Mouse (Mus musculus) heart, adult 9 months (tissue): ENCODE results near the gene Dscam.

Source experiments
- DNase-seq, 2 experiments: peaks; one replicate each; pipeline ENCODE4 v3.0.0; 2022; ENCODE audit warnings: low spot score in 2 of 2

Dscam gene

GRCm38 (mm10) chr16:97170513-97171081 is at the start of gene Dscam:
Gene Dscam, minus strand, starts transcription at chr16:97170752.
- no peak for DNase-seq

GRCm38 (mm10) chr16:97219381-97219780 is 48.8 kb upstream of the Dscam start:
- DNase-seq, result no peak

GRCm38 (mm10) chr16:97209997-97210396 is 39.4 kb upstream of the Dscam start:
- DNase-seq, result no peak

GRCm38 (mm10) chr16:97208276-97208675 is 37.7 kb upstream of the Dscam start:
- DNase-seq, result no peak

GRCm38 (mm10) chr16:97204090-97204489 is 33.5 kb upstream of the Dscam start:
- DNase-seq, result no peak

GRCm38 (mm10) chr16:97203554-97203953 is 33.0 kb upstream of the Dscam start:
- DNase-seq, result no peak

GRCm38 (mm10) chr16:97194630-97195029 is 24.1 kb upstream of the Dscam start:
- DNase-seq, result no peak

GRCm38 (mm10) chr16:97194179-97194578 is 23.6 kb upstream of the Dscam start:
- no peak for DNase-seq

GRCm38 (mm10) chr16:97192296-97192695 is 21.7 kb upstream of the Dscam start:
- no peak for DNase-seq

GRCm38 (mm10) chr16:97190604-97191003 is 20.1 kb upstream of the Dscam start:
- DNase-seq, result no peak

GRCm38 (mm10) chr16:97171500-97171899 is 948 bp upstream of the Dscam start:
- DNase-seq, result no peak

GRCm38 (mm10) chr16:97169901-97170512 is 545 bp downstream of the Dscam start:
- DNase-seq, result no peak

- no peak for DNase-seq
These were observed 1.9 kb downstream of the Dscam start for GRCm38 (mm10) chr16:97168614-97169013.

- no peak for DNase-seq
These were observed 2.5 kb downstream of the Dscam start for GRCm38 (mm10) chr16:97168030-97168429.

GRCm38 (mm10) chr16:97166166-97166565 is 4.4 kb downstream of the Dscam start:
- DNase-seq, result no peak

- peak; percentile 1 to 6 for DNase-seq
These were observed 5.0 kb downstream of the Dscam start for GRCm38 (mm10) chr16:97165444-97166121.

GRCm38 (mm10) chr16:97158279-97158678 is 12.3 kb downstream of the Dscam start:
- no peak for DNase-seq

GRCm38 (mm10) chr16:97144544-97145194 is 25.9 kb downstream of the Dscam start:
- DNase-seq, result no peak

GRCm38 (mm10) chr16:97141943-97142342 is 28.6 kb downstream of the Dscam start:
- DNase-seq, result no peak

- DNase-seq, result no peak
These were observed 35.3 kb downstream of the Dscam start for GRCm38 (mm10) chr16:97135003-97135827.

- DNase-seq, result no peak
These were observed 43.3 kb downstream of the Dscam start for GRCm38 (mm10) chr16:97127296-97127695.

GRCm38 (mm10) chr16:97110028-97110427 is 60.5 kb downstream of the Dscam start:
- DNase-seq, result no peak
